Mouse (Mus musculus): ENCODE measurements around the gene Tes3-ps.

The Tes3-ps gene

GRCm38 (mm10) chr13:49472676-49473005, 20.5 kb upstream of the Tes3-ps start:
- no peak for TF ChIP-seq GATA4 (IDR thresholded peaks at IDR 0.05; ENCODE audit: insufficient replicate concordance, low read length)

GRCm38 (mm10) chr13:49477887-49478286, 15.2 kb upstream of the Tes3-ps start:
- no peak for TF ChIP-seq GATA4 (IDR thresholded peaks at IDR 0.05; ENCODE audit: insufficient replicate concordance, low read length)

GRCm38 (mm10) chr13:49478851-49479374, 14.2 kb upstream of the Tes3-ps start:
- TF ChIP-seq GATA4 (IDR thresholded peaks at IDR 0.05; ENCODE audit: insufficient replicate concordance, low read length) = no peak; the same call in 1 of the 2 replicates

- no peak for TF ChIP-seq GATA4 (IDR thresholded peaks at IDR 0.05; ENCODE audit: insufficient replicate concordance, low read length)
Observed at GRCm38 (mm10) chr13:49479399-49479798, 13.7 kb upstream of the Tes3-ps start.

- TF ChIP-seq GATA4 (IDR thresholded peaks at IDR 0.05; ENCODE audit: insufficient replicate concordance, low read length) = 0 out of 2 replicates have a peak, but pooled peaks have one; percentile 27
Observed at GRCm38 (mm10) chr13:49480057-49480456, 13.1 kb upstream of the Tes3-ps start.

- TF ChIP-seq GATA4 (IDR thresholded peaks at IDR 0.05; ENCODE audit: insufficient replicate concordance, low read length) = no peak
Observed at GRCm38 (mm10) chr13:49480551-49480950, 12.6 kb upstream of the Tes3-ps start.

- no peak for TF ChIP-seq GATA4 (IDR thresholded peaks at IDR 0.05; ENCODE audit: insufficient replicate concordance, low read length)
Observed at GRCm38 (mm10) chr13:49485388-49485787, 7.7 kb upstream of the Tes3-ps start.

GRCm38 (mm10) chr13:49504510-49504909, 11.4 kb downstream of the Tes3-ps start, which contains the start of gene Ecm2:
Gene Ecm2, plus strand, starts transcription at chr13:49504810.
- TF ChIP-seq GATA4 (IDR thresholded peaks at IDR 0.05; ENCODE audit: insufficient replicate concordance, low read length) = no peak

GRCm38 (mm10) chr13:49505776-49506175, 12.7 kb downstream of the Tes3-ps start:
- no peak for TF ChIP-seq GATA4 (IDR thresholded peaks at IDR 0.05; ENCODE audit: insufficient replicate concordance, low read length)

GRCm38 (mm10) chr13:49507176-49507575, 14.1 kb downstream of the Tes3-ps start:
- TF ChIP-seq GATA4 (IDR thresholded peaks at IDR 0.05; ENCODE audit: insufficient replicate concordance, low read length) = no peak

GRCm38 (mm10) chr13:49518761-49519160, 25.6 kb downstream of the Tes3-ps start:
- TF ChIP-seq GATA4 (IDR thresholded peaks at IDR 0.05; ENCODE audit: insufficient replicate concordance, low read length) = no peak

GRCm38 (mm10) chr13:49526235-49526634, 33.1 kb downstream of the Tes3-ps start:
- no peak for TF ChIP-seq GATA4 (IDR thresholded peaks at IDR 0.05; ENCODE audit: insufficient replicate concordance, low read length)

- no peak for TF ChIP-seq GATA4 (IDR thresholded peaks at IDR 0.05; ENCODE audit: insufficient replicate concordance, low read length)
Observed at GRCm38 (mm10) chr13:49530636-49531035, 37.5 kb downstream of the Tes3-ps start.

GRCm38 (mm10) chr13:49536946-49537345, 43.8 kb downstream of the Tes3-ps start:
- no peak for TF ChIP-seq GATA4 (IDR thresholded peaks at IDR 0.05; ENCODE audit: insufficient replicate concordance, low read length)

GRCm38 (mm10) chr13:49538693-49539092, 45.6 kb downstream of the Tes3-ps start:
- no peak for TF ChIP-seq GATA4 (IDR thresholded peaks at IDR 0.05; ENCODE audit: insufficient replicate concordance, low read length)

GRCm38 (mm10) chr13:49544279-49544678, 51.2 kb downstream of the Tes3-ps start, which contains the start of gene Aspn:
Gene Aspn, plus strand, starts transcription at chr13:49544443.
- TF ChIP-seq GATA4 (IDR thresholded peaks at IDR 0.05; ENCODE audit: insufficient replicate concordance, low read length) = no peak

- TF ChIP-seq GATA4 (IDR thresholded peaks at IDR 0.05; ENCODE audit: insufficient replicate concordance, low read length) = no peak
Observed at GRCm38 (mm10) chr13:49545646-49546045, 52.5 kb downstream of the Tes3-ps start.
